Mouse (Mus musculus) cortical plate, adult 2 months (tissue): ENCODE results near the gene Serpine1. TPM values are rescaled to one million over a fixed set of nuclear protein-coding genes. Genes with fewer than 3 reads are reported as not detected.

ENCODE experiments used
- H3K27ac ChIP-seq: fragments of 200-500 bp; 2 replicates; pipeline ENCODE4 v1.5.1; 2012; ENCODE audit warnings: low read length, control low read depth, inconsistent platforms; ENCODE audit not compliant: insufficient read depth
- H3K4me1 ChIP-seq: fragments of 200-500 bp; 2 replicates; pipeline ENCODE4 v1.6.1; 2011; ENCODE audit warnings: low read length; ENCODE audit not compliant: control insufficient read depth, insufficient read depth
- H3K4me3 ChIP-seq: fragments of 200-500 bp; 2 replicates; pipeline ENCODE4 v1.5.1; 2011; ENCODE audit warnings: mild to moderate bottlenecking, low read length, control low read depth; ENCODE audit not compliant: insufficient read depth
- CTCF ChIP-seq: fragments of 200-500 bp; IDR thresholded peaks from 2 replicates; pipeline ENCODE4 v1.5.1; 2011; ENCODE audit warnings: mild to moderate bottlenecking, control low read depth, low read length; ENCODE audit not compliant: insufficient read depth; ENCODE audit errors: extremely low read depth
- POLR2A ChIP-seq: fragments of 200-500 bp; IDR thresholded peaks from 2 replicates; pipeline ENCODE4 v1.6.1; 2011; ENCODE audit warnings: mild to moderate bottlenecking, low read length, control low read depth; ENCODE audit not compliant: insufficient read depth; ENCODE audit errors: extremely low read depth
- polyA plus RNA-seq: library from polyadenylated mRNA; depleted of rRNA; stranded (reverse); fragments of >200 nt; gene quantifications from 2 replicates; pipeline ENCODE4 v1.2.3, GENCODE M21; 2012

The Serpine1 gene
- polyA plus RNA-seq, 1 experiment: 0.54 TPM

DNA sequence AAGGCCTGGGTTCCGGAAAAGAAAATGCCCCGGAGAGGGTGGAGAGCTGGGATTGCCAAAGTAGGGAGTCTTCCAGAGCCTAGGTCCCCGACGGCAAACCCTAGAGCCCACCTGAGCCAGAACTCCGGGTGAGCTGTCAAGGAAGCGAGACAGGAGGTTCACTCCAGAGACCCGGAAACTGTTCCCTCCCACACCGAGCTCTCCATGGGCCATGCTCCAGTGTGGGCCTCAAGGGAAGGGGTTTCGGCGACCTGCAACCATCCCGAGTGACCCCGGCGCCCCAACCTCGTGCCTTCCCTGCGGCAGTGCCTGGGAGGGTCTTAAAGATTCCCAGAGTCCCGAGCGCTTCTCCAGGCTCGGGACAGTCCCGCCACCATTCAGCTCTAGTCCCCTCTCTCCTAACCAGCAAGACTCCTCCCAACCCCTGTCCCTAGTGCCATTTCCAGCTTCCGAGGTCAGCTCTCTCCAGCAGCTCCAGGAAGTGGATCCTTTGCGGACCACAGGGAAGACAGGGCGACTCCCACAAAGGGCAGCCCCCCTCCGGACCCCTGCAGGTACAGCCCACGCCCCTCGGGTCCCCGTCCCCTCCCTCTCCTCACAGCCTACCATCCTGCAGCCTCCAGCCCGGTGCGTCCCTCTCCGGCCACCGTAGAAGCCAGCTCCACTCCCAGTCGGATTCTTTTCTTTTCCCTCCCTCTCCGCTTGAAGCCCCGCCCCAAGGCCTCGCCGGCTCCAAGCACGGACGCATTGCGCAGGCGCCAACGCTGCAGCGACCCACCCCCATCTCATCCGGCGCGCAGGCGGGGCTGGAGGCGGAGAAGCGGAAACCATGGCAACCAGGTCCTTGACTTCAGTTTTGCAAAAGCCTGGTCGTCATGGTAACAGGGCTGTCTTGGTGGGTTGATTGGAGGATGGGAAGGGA lies 26.4 kb downstream of the Serpine1 start, which contains the start of gene Ap1s1:
Gene Ap1s1, minus strand, starts transcription at position 734 of the 922 bp plus-strand sequence.
- H3K27ac ChIP-seq: peak within 1 kb of the TSS; percentile 30

DNA sequence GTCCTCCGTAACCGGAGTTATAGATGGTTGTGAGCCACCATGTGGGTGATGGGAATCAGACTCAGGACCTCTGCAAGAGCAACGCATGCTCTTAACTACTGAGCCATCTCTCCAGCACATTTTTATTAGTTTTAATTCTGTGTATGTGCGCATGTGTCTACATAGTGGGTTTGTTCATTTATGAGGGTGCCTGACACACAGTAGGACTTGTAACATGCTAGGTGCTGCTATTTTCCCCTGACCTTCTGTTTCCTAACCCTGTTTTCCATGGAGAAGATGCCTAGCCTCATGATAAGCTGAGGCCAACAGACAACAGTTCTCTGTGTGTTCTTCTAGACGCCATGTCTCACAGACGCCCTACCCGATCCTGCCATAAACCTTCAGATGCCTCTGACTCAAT lies 28.1 kb downstream of the Serpine1 start:
- no peak overlapping the region for H3K4me3 ChIP-seq
- no peak overlapping the region for H3K27ac ChIP-seq
- peaks cover 3% of the 10 kb centered on the region for H3K4me1 ChIP-seq
- no peak for TF ChIP-seq CTCF
- no peak for TF ChIP-seq POLR2A

More for the DNA sequence above, 26.4 kb downstream of the Serpine1 start, which contains the start of gene Ap1s1:
- H3K4me3 ChIP-seq: peak within 1 kb of the TSS; percentile 76
- peaks cover 3% of the 10 kb centered on the region for H3K4me1 ChIP-seq
- TF ChIP-seq CTCF (no peak), POLR2A (peak; percentile 64)

DNA sequence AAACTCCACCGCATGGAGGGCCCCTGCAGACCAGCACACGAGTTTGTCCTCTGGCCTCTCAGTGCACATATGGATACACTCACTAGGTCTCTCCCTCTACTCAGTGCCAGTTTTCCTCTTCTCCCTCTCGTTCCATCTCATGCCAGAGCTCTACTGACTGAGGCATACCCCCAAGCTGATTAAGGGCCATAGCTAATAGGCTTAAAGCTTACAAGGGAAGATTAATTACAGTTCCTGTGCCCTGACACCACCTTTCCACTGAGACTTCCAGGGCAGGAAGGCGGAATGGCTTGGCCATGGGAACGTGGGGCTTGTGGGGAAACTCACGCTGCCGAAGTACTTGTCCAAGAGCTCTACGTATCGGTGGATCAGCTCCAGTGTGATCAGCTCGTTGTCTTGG lies 30.6 kb downstream of the Serpine1 start:
- TF ChIP-seq CTCF (no peak), POLR2A (no peak)
- no peak overlapping the region for H3K27ac ChIP-seq
- H3K4me3 ChIP-seq: no peak overlapping the region
- H3K4me1 ChIP-seq: peaks cover 2% of the 10 kb centered on the region

- Histone ChIP-seq H3K27ac (no peak overlapping the region), H3K4me3 (no peak overlapping the region), H3K4me1 (no peaks in the 10 kb centered on the region)
- TF ChIP-seq CTCF (no peak), POLR2A (no peak)
These were observed 32.6 kb downstream of the Serpine1 start for GRCm38 (mm10) chr5:137039453-137039852.

DNA sequence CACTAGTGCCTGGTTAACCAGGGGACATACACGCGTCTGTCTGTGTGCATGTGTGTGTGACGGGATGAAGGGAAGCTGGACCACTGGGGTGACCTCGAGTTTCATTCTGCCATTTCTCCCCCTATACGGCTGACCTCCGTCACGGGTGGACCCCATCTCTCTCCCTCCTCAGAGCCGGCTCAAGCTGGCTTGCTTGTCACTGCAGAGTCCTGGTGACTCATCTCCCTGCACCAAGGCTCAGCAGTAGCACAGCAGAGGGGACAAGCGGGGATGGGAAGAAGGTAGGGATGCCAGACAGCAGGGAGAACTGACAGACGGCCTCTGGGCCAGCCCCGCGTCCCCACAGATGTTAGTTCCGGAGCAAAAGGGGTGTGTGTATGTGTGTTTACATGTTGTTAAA lies 35.9 kb downstream of the Serpine1 start:
- TF ChIP-seq POLR2A (no peak), CTCF (no peak)
- Histone ChIP-seq H3K27ac (peak overlapping the region; percentile 27; the same call in 1 of the 2 replicates), H3K4me3 (no peak overlapping the region)

GRCm38 (mm10) chr5:137032641-137033074 lies 39.4 kb downstream of the Serpine1 start:
- H3K27ac ChIP-seq: no peak overlapping the region
- H3K4me3 ChIP-seq: peak overlapping the region; percentile 76
- TF ChIP-seq CTCF (no peak), POLR2A (peak; percentile 55)
- no peaks in the 10 kb centered on the region for H3K4me1 ChIP-seq

More for the DNA sequence above, 35.9 kb downstream of the Serpine1 start:
- H3K4me1 ChIP-seq: no peaks in the 10 kb centered on the region

DNA sequence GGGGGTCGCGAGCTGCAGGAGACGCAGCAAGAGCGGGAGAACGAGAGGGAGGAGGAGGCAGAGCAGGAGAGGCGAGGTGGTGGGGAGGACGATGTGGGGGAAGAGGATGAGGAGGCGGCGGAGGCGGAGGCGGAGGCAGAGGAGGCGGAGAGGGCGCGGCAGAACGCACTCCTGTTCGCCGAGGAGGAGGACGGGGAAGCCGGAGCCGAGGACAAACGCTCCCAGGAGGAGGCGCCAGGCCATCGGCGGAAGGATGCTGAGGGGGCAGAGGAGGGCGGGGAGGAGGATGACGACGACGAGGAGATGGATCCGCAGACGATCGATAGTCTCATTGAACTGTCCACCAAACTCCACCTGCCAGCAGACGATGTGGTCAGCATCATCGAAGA lies 40.0 kb downstream of the Serpine1 start:
- peak overlapping the region; percentile 88 for H3K27ac ChIP-seq
- no peak for TF ChIP-seq CTCF
- peak; percentile 57 for TF ChIP-seq POLR2A
- H3K4me3 ChIP-seq: peak overlapping the region; percentile 76
- H3K4me1 ChIP-seq: no peaks in the 10 kb centered on the region

DNA sequence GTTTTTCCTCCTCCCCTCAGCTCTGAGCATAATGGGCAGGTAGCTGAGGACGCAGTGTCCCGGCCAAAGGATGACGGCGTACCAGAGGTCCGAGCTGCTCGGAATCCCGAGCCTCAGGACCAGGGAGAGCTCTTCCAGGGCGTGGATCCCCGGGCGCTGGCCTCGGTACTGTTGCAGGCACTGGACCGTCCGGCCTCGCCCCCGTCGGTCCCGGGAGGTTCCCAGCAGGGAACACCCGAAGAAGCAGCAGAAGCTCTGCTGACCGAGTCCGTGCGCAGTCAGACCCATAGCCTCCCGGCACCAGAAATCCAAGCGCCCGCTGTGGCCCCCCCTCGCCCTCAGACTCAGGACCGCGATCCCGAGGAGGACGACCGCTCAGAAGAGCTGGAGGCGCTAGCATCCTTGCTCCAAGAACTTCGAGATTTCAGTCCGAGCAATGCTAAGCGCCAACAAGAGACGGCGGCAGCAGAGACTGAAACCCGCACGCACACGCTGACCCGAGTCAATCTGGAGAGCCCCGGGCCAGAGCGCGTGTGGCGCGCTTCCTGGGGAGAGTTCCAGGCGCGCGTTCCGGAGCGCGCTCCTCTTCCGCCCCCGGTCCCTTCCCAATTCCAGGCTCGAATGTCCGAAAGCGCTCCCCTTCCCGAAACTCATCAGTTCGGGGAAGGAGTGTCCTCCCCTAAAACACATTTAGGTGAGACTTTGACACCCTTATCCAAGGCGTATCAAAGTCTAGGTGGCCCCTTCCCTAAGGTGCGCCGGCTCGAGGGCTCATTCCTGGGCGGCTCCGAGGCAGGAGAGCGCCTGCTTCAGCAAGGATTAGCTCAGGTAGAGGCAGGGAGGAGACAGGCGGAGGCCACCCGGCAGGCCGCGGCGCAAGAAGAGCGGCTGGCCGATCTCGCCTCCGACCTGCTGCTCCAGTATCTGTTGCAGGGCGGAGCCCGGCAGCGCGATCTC lies 40.7 kb downstream of the Serpine1 start:
- Histone ChIP-seq H3K27ac (peak overlapping the region; percentile 88), H3K4me3 (peak overlapping the region; percentile 76), H3K4me1 (no peaks in the 10 kb centered on the region)
- TF ChIP-seq POLR2A (no peak), CTCF (no peak)

GRCm38 (mm10) chr5:137030416-137030810 lies 41.7 kb downstream of the Serpine1 start:
- no peaks in the 10 kb centered on the region for H3K4me1 ChIP-seq
- peak overlapping the region; percentile 76 for H3K4me3 ChIP-seq
- TF ChIP-seq CTCF: no peak
- no peak; the same call in 1 of the 2 replicates for TF ChIP-seq POLR2A
- peak overlapping the region; percentile 52 for H3K27ac ChIP-seq

- Histone ChIP-seq H3K4me1 (no peaks in the 10 kb centered on the region), H3K4me3 (peak overlapping the region; percentile 76), H3K27ac (peak overlapping the region; percentile 52; the same call in 1 of the 2 replicates)
- TF ChIP-seq CTCF (no peak), POLR2A (peak; percentile 99)
These were observed 42.2 kb downstream of the Serpine1 start for GRCm38 (mm10) chr5:137029643-137030415.
